Mouse (Mus musculus) sigmoid colon, adult 10 weeks (tissue): ENCODE measurements around the gene Ldb1. TPM values are rescaled to one million over a fixed set of nuclear protein-coding genes. Genes with fewer than 3 reads are reported as not detected.

Source experiments
- polyA plus RNA-seq: library from polyadenylated mRNA; stranded (reverse); fragments of 350-450 nt; fragmentation: Illumina TruSeq; extraction: RNeasy Lipid Tissue Mini Kit (QIAGEN cat#74804); gene quantifications from one replicate; pipeline ENCODE4 v1.2.3, GENCODE M21; 2014; ENCODE audit warnings: low read depth, low replicate concordance

The Ldb1 gene
- 28.0 TPM for polyA plus RNA-seq

GRCm38 (mm10) chr19:46044993-46045695 lies at the start of gene Ldb1:
Gene Ldb1 (minus strand): TSS chr19:46045214.

GRCm38 (mm10) chr19:46075616-46076607 lies 30.9 kb upstream of the Ldb1 start, which contains the start of gene Nolc1:
Gene Nolc1 (plus strand): TSS chr19:46075863.

GRCm38 (mm10) chr19:46044271-46044992 lies 582 bp downstream of the Ldb1 start, which contains the start of gene Pprc1:
Gene Pprc1 (plus strand): TSS chr19:46044886.

DNA sequence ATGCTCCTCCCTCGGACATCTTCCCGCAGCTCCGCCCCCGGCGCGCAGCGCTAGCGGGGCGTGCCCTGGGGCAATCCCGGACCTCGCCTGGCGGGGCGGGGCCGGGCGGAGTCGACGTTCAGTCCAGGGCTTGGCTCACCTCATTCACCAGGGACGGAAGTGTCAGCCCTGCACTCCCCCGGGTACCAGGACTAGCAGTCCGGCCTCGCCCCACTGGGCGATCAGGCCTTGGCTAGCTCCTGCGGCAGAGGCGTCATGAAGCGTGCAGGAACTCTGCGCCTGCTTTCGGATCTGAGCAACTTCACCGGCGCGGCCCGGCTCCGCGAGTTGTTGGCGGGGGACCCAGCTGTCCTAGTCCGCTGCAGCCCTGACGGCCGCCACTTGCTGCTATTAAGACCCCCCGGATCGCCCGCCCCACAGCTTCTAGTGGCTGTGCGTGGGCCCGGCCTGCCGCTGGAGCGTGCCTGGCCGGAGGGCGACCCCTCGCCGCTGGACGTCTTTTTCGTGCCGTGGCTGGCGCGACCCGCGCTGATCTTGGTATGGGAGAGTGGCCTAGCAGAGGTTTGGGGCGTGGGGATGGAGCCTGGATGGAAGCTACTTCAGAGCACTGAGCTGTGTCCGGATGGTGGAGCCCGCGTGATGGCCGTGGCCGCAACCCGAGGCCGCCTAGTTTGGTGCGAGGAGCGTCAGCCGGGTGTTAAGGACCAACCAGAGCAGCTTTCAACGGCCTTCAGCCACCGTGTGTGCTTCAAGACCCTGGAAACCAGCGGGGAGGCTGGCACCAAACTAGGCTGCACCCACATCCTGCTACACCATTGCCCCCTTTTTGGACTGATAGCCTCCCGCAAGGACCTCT lies 41.4 kb downstream of the Ldb1 start, which contains the start of gene Hps6:
Gene Hps6, plus strand, starts transcription at position 138 of the 856 bp plus-strand sequence.

GRCm38 (mm10) chr19:45997785-45998693 lies 47.0 kb downstream of the Ldb1 start, which contains the start of gene Armh3:
Gene Armh3 (minus strand): TSS chr19:45998488.

Other genes starting within 250 kb of the Ldb1 start
- 1.0 TPM for gene Kcnip2, start 229.2 kb downstream of the Ldb1 start, polyA plus RNA-seq
- gene Armh3, start 46.7 kb downstream of the Ldb1 start, polyA plus RNA-seq: 22.2 TPM
- gene Hps6, start 41.7 kb downstream of the Ldb1 start, polyA plus RNA-seq: not detected
- gene Pprc1, start 328 bp downstream of the Ldb1 start, polyA plus RNA-seq: 4.7 TPM
- gene Nolc1, start 30.6 kb upstream of the Ldb1 start, polyA plus RNA-seq: 8.7 TPM
- gene Elovl3, start 86.7 kb upstream of the Ldb1 start, polyA plus RNA-seq: not detected
- not detected for gene Pitx3, start 103.1 kb upstream of the Ldb1 start, polyA plus RNA-seq
- gene Gbf1, start 107.3 kb upstream of the Ldb1 start, polyA plus RNA-seq: 34.5 TPM